Mouse (Mus musculus) adrenal gland, postnatal 10 days (tissue): ENCODE measurements around the gene Gm17581. TPM values are rescaled to one million over a fixed set of nuclear protein-coding genes. Genes with fewer than 3 reads are reported as not detected.
"Not testable (repeated sequence)": the region's sequence is repeated elsewhere in the genome, so short reads cannot be mapped to it uniquely, and the experiment has no call there.

Experiments used
- DNase-seq: peaks from one replicate; pipeline ENCODE4 v3.0.0; 2021; ENCODE audit warnings: mixed read lengths
- total RNA-seq, 2 experiments: library from RNA; stranded (reverse); gene quantifications; 2 replicates each; pipeline ENCODE4 v1.2.3; 2021

Gene Gm17581
- total RNA-seq, 2 experiments from 2014 or later, result not detected

DNA sequence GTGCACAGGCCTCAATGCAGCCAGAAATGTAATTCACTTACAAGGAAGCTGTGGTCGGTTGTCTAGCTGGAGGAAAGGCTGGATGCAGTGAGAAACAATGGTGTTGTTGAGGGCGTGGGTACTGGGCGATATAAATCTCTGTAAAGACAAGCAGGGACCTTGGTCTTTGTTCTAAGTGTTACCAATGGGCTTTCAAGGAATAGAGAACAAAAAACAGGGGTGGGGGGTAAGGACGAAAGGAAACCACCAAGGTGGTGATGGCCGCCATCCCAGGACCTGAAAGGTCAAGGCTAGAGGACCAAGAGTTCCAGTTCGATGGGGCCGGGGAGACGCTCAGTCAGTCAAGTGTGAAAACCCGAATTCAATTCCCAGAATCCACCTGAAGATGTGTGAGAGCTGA, 2.1 kb upstream of the Gm17581 start:
- DNase-seq, result peak; percentile 25

DNA sequence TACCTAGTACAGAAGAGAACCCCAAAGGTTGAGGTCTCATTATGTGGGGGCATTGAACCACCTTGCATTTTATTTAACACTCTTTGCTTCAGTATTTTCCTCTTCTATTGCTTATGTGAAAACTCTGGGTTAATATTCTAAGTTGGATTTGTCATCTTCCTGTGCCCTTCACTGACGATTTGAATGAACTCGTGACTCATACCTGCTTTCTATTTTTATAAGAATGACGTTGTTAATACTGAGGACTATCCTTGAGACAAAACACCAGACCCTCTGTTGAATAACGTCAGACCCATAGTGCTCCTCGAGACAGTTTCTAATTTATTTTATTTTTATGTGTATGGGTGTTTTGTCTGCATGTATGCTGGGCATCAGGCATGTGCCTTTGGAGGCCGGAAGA, 1.3 kb upstream of the Gm17581 start:
- DNase-seq, result peak; percentile 13

DNA sequence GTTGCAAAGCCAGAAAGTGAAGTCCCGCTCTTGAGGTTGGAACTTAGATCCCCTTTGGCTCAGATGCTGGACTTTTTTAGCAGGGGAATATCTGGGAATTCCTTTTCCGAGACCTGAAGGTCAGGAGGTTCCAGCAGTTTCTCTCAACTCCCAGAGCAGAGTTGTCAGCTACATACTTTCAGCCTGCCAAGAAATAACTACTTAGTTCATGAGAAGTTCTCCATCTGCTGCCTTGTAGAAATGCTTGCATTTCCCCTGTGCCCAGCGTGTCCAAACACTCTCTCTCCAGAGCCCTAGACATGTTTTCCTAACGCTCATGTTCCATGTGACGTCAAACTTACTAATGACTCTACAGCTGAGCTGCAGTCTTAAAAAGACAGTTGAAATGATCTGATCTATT, 586 bp downstream of the Gm17581 start:
- peak; percentile 35 for DNase-seq

DNA sequence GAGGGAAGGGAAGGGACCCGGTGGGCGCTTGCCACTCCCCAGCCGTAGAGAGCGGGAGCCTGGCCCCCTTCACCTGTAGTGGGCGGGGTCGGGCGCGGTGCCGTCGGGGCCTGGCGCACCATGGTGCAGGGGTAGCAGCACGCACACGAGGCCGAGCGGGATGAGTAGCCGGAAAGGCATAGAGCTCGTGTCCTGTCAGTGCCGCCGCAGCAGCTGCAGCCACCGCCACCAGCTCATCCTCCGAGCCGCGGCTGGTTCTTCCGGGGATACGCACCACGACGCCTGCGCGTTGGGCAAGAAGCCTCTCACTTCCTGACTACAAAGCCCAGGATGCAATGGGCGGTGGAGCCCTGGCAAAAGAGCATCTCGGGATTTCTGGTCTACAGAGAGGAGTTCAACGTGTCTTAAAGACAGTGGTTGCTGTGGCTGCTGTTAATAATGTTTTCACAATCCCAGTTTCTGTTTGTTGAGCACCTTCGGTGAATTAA, 6.5 kb downstream of the Gm17581 start, which contains the start of gene Edem2:
Gene Edem2, minus strand, starts transcription at position 318 of the 488 bp plus-strand sequence.
- DNase-seq, result peak; percentile 94

- no peak for DNase-seq
These were observed 6.9 kb downstream of the Gm17581 start for GRCm38 (mm10) chr2:155728742-155729141.

GRCm38 (mm10) chr2:155727764-155728395, 7.8 kb downstream of the Gm17581 start:
- no peak for DNase-seq

GRCm38 (mm10) chr2:155726302-155726701, 9.4 kb downstream of the Gm17581 start:
- no peak for DNase-seq

- no peak for DNase-seq
These were observed 11.1 kb downstream of the Gm17581 start for GRCm38 (mm10) chr2:155724526-155724925.

GRCm38 (mm10) chr2:155724036-155724435, 11.6 kb downstream of the Gm17581 start:
- peak; percentile 22 for DNase-seq

DNA sequence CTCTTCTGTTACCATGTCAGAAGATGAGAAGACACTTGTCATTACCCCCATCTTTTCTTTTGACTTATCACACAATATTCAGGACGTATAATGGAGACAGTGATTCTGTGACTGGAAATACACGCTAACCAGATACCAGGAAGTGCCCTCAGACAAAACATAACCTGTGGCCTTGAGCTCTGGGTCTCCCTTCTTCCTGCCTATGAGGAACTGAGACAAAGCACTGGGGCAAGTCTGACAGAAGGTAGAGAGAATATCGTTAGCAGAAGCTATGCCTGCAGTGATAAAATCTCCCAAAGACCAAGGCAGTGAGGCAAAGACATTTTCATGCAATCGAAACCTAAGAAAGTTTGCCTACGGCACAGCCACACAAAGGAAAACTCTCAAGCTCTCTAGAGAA, 15.1 kb downstream of the Gm17581 start:
- DNase-seq, result no peak

DNA sequence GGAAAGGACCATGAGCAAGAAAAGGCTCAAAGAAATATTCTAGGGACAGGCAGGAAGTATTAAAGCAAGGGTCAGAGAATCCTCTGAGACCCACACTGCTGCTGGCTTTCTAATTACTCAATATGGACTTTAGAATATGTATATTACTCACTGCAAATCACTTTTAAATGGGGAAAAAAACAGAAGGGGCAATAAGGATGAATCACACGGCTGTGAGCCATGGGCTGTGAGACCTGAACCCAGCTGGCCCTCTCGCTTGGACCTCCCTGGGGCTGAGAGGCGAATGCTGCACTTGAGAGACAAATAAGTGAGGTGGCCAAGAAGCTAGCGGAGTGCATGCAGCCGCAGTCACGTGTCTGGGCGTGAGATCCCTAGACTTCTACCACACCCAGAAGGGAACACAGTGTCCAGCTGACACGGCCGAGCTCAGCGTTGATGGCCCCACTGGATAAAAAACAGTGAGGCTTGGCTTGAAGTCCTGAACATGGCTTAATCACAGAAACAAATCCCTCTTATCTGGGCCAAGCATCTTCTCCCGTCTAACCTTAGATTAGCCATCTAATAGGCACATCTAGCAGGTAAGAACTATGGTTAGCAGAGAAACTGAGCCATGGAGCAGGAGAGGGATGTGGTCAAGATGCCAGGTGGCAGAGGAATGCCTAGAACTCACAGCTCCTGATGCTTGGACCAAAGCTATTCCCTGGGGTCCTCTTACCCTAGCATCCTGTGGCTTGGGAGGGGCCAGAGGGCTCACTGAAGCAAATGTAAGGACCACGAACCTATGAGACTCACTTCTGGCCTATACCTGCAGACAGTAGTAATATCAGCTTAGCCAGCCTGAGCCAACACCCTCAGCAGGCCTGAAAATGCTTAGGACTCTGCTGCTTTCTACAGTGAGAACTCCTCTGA, 18.3 kb downstream of the Gm17581 start:
- no peak for DNase-seq

- no peak for DNase-seq
These were observed 25.1 kb downstream of the Gm17581 start for GRCm38 (mm10) chr2:155710557-155710956.

DNA sequence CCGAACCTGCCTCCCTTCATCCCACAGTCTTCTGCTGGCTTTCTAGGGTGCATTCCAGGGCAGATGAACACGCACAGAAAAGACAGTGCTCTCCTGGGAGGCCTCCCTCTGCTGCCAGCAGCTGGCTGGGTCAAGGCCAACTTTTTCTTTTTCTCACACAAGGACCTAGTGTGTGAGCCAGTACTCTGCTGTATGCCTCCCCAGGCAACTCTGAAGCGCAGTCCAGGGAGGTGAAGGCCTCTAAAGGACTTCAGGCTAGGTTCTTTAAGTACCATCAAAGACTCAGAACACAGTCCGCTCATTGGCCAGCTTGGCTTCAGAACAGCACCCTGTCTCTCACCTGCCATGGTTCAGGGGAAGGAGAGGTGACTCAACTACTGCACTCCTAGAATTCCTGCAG, 28.4 kb downstream of the Gm17581 start:
- DNase-seq, result peak; percentile 76

GRCm38 (mm10) chr2:155703630-155704029, 32.0 kb downstream of the Gm17581 start:
- DNase-seq, result peak; percentile 26

GRCm38 (mm10) chr2:155701399-155701919, 34.2 kb downstream of the Gm17581 start:
- DNase-seq, result no peak

GRCm38 (mm10) chr2:155698443-155698842, 37.2 kb downstream of the Gm17581 start:
- DNase-seq, result not testable (repeated sequence)

- no peak for DNase-seq
These were observed 38.8 kb downstream of the Gm17581 start for GRCm38 (mm10) chr2:155696851-155697250.

DNA sequence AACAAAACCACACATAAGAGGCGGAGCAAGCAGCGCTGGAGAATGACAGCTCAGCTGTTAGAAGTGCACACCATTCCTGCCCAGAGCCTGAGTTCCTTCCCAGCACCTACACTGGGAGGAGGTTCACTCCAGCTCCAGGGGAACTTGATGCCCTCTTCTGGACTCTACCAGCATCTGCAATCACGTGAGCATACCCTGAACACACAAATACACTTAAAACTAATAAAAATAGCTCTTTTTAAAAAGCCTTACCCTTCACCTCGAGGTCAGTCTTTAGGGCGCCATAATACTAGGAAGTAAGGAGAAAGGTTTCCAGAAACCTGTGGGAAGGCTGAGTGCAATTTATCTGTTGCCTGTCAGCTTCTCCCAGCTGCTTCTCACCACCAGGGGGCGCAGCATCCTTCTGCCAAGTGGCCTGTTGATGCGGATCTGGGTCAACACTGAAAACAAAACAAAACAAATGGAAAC, 39.5 kb downstream of the Gm17581 start:
- peak; percentile 95 for DNase-seq

GRCm38 (mm10) chr2:155695316-155695715, 40.4 kb downstream of the Gm17581 start:
- DNase-seq, result no peak

- no peak for DNase-seq
These were observed 41.1 kb downstream of the Gm17581 start for GRCm38 (mm10) chr2:155694564-155694963.

DNA sequence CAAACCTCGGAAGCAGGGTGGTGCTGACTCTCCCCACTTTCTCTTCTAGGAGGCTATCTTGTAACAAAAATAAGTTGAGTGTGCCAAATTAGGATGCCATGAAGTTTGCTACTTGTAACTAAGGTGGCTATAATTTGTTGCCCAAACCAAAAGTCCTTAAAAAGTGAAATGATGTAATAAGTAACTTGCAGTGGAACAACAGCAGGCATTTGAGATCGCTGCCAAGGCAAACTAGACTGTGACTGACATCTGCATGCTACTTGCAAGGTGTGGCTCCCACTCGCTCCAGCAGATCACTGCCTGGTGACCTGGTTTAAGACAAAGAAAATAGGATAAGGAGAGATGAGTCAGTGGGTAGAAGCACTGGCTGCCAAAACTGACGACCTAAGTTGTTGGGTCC, 42.5 kb downstream of the Gm17581 start:
- no peak for DNase-seq

GRCm38 (mm10) chr2:155691723-155692493, 43.8 kb downstream of the Gm17581 start, which contains the start of gene Trpc4ap:
Gene Trpc4ap, minus strand, starts transcription at chr2:155692384.
- peak; percentile 98 for DNase-seq
